Mouse (Mus musculus) intestine, postnatal 0 days (tissue): ENCODE results near the gene Npr1. TPM values are rescaled to one million over a fixed set of nuclear protein-coding genes. Genes with fewer than 3 reads are reported as not detected.

Experiments
- ATAC-seq: fragments of 200-750 bp; cut with Nextera tagmentation; 2 replicates; pipeline ENCODE4 v1.8.0; 2017; ENCODE audit warnings: mild to moderate bottlenecking, moderate TSS enrichment, moderate library complexity
- H3K27ac ChIP-seq: fragments of 300-500 bp; sonication (generic); 2 replicates; pipeline ENCODE4 v1.5.1; 2014; ENCODE audit warnings: mild to moderate bottlenecking, low read depth, low read length, moderate library complexity
- H3K27me3 ChIP-seq: fragments of 300-500 bp; sonication (generic); replicated peaks from 2 replicates; pipeline ENCODE4 v1.6.1; 2014; ENCODE audit warnings: low read length, mixed read lengths; ENCODE audit not compliant: control insufficient read depth, insufficient read depth
- H3K36me3 ChIP-seq: fragments of 300-500 bp; sonication (generic); 2 replicates; pipeline ENCODE4 v1.6.1; 2014; ENCODE audit warnings: mild to moderate bottlenecking, moderate library complexity; ENCODE audit not compliant: control insufficient read depth, insufficient read depth
- H3K4me1 ChIP-seq: fragments of 300-500 bp; sonication (generic); replicated peaks from 2 replicates; pipeline ENCODE4 v1.6.1; 2014; ENCODE audit warnings: antibody characterized with exemption, low read length, mixed read lengths; ENCODE audit not compliant: control insufficient read depth, insufficient read depth
- H3K4me2 ChIP-seq: fragments of 300-500 bp; sonication (generic); replicated peaks from 2 replicates; pipeline ENCODE4 v1.6.1; 2014; ENCODE audit warnings: low read depth, mild to moderate bottlenecking, moderate library complexity
- H3K4me3 ChIP-seq: fragments of 300-500 bp; sonication (generic); 2 replicates; pipeline ENCODE4 v1.5.1; 2014; ENCODE audit warnings: low read depth, low read length
- H3K9ac ChIP-seq: fragments of 300-500 bp; sonication (generic); 2 replicates; pipeline ENCODE4 v1.6.1; 2014; ENCODE audit warnings: mild to moderate bottlenecking, low read depth, low read length
- H3K9me3 ChIP-seq: fragments of 300-500 bp; sonication (generic); 2 replicates; pipeline ENCODE4 v1.6.1; 2016; ENCODE audit warnings: mixed run types; ENCODE audit not compliant: control insufficient read depth
- CTCF ChIP-seq: sonication (generic); IDR thresholded peaks from 2 replicates; pipeline ENCODE4 v1.5.1; 2016; ENCODE audit warnings: low read depth, mild to moderate bottlenecking, control low read depth, antibody characterized with exemption, moderate library complexity
- WGBS: fragments of 180-500 bp; shearing (Covaris S2); extraction: QIAGEN DNeasy Blood & Tissue Kit; methylation state at CpG from one replicate; pipeline ENCODE4 v1.1.7; 2014; 5-methylcytosine and 5-hydroxymethylcytosine counted together
- polyA plus RNA-seq: library from polyadenylated mRNA; unstranded; fragments of >200 nt; fragmentation: Nextera tagmentation; extraction: Ambion mirVana; gene quantifications from 2 replicates; pipeline ENCODE4 v1.2.1, GENCODE M21; 2015

Npr1 gene
- polyA plus RNA-seq, 1 experiment from 2014 or later, result 3.4 TPM

DNA sequence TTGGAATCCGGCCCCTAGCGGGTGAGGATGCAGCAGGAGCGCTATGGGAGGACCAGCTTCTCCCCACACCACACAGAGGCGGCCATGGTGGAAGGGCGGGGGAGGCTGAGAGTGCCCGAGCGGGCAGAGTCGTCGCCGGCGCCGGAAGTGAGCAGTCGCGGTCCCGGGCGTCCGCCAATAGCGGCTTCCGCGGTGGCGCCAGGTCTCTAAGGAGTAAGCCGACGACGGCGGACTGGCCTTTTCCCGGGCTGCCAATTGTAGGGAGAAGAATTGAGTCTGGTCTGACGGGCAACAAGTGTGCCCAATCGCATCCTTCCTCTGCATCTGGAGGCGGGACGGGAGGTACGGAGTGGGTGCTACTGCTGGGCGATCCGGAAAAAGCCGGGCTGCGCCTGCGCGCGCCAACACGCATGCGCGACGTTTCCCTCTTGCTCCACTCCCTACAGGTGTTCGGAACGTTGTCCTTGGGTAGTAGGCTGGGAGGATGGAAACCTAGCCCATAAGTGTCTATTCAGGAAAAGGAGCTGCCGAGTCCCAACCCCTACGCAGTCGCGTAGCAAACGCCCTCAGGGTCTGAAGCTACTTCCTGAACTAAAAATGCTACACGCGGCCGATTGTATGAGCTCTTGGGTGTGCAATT, 32.2 kb downstream of the Npr1 start, which contains the start of gene Ints3:
Ints3 (minus strand) TSS at position 242 of the 640 bp plus-strand sequence.
- Histone ChIP-seq H3K36me3 (no peaks in the 10 kb centered on the region), H3K27me3 (no peaks in the 10 kb centered on the region), H3K27ac (peak within 1 kb of the TSS; percentile 97), H3K4me3 (peak within 1 kb of the TSS; percentile 69), H3K9me3 (no peaks in the 10 kb centered on the region), H3K9ac (peak within 1 kb of the TSS; percentile 86), H3K4me2 (peak within 1 kb of the TSS; percentile 96), H3K4me1 (peaks cover 5% of the 10 kb centered on the region; the same call in 1 of the 2 replicates)
- WGBS, result under 1% methylated on average over 52 of the region's 52 CpGs
- TF ChIP-seq CTCF, result 0 out of 2 replicates have a peak, but pooled peaks have one; percentile 19
- ATAC-seq, result peak; percentile 100

DNA sequence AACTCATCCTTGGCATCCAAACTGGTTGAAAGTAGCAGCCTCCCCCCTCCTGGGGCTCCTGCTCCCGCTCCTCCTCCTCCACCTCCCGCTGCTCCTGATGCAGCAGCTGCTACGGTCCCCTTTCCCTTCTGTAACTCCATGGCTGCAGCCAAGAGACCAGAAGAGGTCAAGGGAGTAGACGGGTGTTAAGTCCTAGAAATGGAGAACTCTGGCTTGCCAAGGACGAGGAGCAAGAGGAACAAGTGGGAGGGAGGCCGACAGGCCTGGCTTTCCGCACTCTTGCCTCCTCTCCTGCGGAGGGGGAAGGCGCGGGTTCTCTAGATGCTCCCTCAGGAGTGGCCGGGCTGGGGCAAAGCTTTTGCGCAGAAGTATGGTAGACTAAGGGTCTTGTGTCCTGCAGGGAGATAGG, 32.9 kb downstream of the Npr1 start:
- TF ChIP-seq CTCF, result no peak
- H3K4me3 ChIP-seq, result peak overlapping the region; percentile 69
- WGBS, result 3% methylated on average over 12 of the region's 12 CpGs

DNA sequence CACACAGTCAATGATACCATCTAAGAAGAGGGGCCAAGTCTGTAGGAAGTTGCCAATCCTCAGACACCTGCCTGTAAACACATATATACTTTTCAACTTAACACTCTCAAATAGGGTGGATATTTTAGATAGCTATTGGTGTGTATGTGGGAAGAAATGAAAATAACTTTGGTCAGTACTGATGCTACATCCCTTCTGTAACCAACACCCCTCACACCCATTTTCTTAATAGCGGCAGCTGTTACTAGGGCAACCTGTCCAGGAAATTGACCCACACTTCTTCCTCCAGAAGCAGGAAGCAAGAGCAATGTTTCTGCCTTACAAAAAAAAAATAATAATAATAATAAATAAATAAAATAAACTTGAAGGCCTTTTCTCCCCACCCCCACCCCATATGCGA, 33.3 kb downstream of the Npr1 start:
- Histone ChIP-seq H3K27ac (0 out of 2 replicates have a peak overlapping the region, but pooled peaks have one; percentile 97), H3K4me2 (peak overlapping the region; percentile 96), H3K36me3 (no peaks in the 10 kb centered on the region), H3K4me3 (peak overlapping the region; percentile 69), H3K27me3 (no peaks in the 10 kb centered on the region), H3K4me1 (peaks cover 5% of the 10 kb centered on the region; the same call in 1 of the 2 replicates), H3K9me3 (no peaks in the 10 kb centered on the region), H3K9ac (peak overlapping the region; percentile 86; the same call in 1 of the 2 replicates)
- TF ChIP-seq CTCF, result no peak
- WGBS, result 10% methylated on average over 2 of the region's 2 CpGs
- no peak for ATAC-seq

More for the DNA sequence above, 32.9 kb downstream of the Npr1 start:
- no peaks in the 10 kb centered on the region for H3K9me3 ChIP-seq
- H3K36me3 ChIP-seq, result no peaks in the 10 kb centered on the region
- H3K9ac ChIP-seq, result peak overlapping the region; percentile 86
- ATAC-seq, result peak; percentile 11; the same call in 1 of the 2 replicates
- H3K4me1 ChIP-seq, result peaks cover 5% of the 10 kb centered on the region; the same call in 1 of the 2 replicates
- peak overlapping the region; percentile 97 for H3K27ac ChIP-seq
- peak overlapping the region; percentile 96 for H3K4me2 ChIP-seq
- no peaks in the 10 kb centered on the region for H3K27me3 ChIP-seq

DNA sequence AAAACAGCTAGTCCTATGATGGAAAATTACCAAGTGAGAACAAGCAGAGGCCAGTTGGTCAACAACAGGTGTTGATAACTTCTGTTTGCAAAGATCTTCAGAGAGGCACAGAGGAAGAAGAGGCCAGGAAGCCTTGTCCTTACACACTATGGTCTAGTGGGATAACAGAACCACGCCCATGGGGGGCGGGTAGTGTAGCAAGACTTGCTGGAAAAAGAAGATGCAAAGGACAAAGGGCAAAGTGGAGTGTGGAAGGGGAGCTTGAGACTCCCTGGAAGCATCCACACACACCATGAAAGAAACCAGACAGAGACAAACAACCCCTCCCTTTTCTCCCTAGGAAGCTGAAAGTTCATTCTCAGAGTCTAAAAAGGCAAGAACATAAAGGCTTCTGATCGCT, 36.1 kb downstream of the Npr1 start:
- no peaks in the 10 kb centered on the region for H3K9me3 ChIP-seq

DNA sequence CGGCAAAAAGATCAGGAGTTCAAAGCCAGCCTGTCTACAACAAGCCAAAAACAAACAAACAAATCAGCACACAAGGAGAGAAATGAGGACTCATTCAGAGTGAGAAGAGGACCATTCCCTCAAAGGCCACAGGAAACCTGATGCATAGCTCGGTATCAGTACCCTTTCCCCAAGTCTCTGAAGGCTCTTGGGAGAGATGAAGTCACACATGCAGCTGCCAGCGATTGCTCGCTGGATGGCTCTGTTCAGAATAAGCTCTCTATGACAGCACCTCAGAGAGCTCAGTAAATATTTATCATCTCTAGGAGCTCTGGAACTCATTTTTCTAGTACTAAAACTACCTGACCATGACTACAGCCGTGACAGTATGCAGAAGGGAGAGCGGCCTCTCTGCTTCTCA, 37.5 kb downstream of the Npr1 start:
- TF ChIP-seq CTCF, result no peak
- H3K4me3 ChIP-seq, result no peak overlapping the region
- H3K4me2 ChIP-seq, result no peak overlapping the region
- ATAC-seq, result no peak
- H3K36me3 ChIP-seq, result peaks cover 8% of the 10 kb centered on the region; the same call in 1 of the 2 replicates
- no peak overlapping the region for H3K9ac ChIP-seq
- H3K4me1 ChIP-seq, result peaks cover 5% of the 10 kb centered on the region; the same call in 1 of the 2 replicates
- H3K27ac ChIP-seq, result no peak overlapping the region
- H3K27me3 ChIP-seq, result no peaks in the 10 kb centered on the region
- no peaks in the 10 kb centered on the region for H3K9me3 ChIP-seq
- WGBS, result 72% methylated on average over 6 of the region's 6 CpGs

More for the DNA sequence above, 36.1 kb downstream of the Npr1 start:
- no peak overlapping the region for H3K4me3 ChIP-seq
- ATAC-seq, result no peak
- no peak overlapping the region for H3K9ac ChIP-seq
- no peak for TF ChIP-seq CTCF
- H3K4me2 ChIP-seq, result no peak overlapping the region
- H3K27me3 ChIP-seq, result no peaks in the 10 kb centered on the region
- no peaks in the 10 kb centered on the region for H3K36me3 ChIP-seq
- 61% methylated on average over 3 of the region's 3 CpGs for WGBS
- H3K27ac ChIP-seq, result no peak overlapping the region
- peaks cover 5% of the 10 kb centered on the region; the same call in 1 of the 2 replicates for H3K4me1 ChIP-seq

DNA sequence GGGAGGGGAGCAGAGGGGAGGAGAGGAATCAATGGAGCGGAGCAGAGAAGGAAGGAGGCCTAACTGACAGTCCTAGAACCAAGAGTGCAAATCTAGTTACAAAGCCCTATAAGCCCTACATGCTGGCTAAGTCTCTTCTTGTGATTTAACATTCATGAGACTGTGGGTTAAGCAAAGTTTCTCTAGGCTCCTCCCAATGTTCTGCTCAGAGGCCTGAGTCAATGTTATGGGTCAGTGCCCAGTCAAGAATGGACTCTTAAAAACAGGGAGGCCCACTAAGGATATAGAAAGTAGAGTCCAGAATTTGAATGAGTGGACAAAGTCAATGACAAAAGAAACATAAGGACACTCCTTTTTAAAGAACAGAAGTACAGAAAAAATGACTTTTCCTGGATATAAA, 38.1 kb downstream of the Npr1 start:
- no peak overlapping the region for H3K4me2 ChIP-seq
- H3K27ac ChIP-seq, result no peak overlapping the region
- peaks cover 11% of the 10 kb centered on the region for H3K36me3 ChIP-seq
- H3K4me1 ChIP-seq, result peaks cover 5% of the 10 kb centered on the region; the same call in 1 of the 2 replicates
- H3K4me3 ChIP-seq, result no peak overlapping the region
- ATAC-seq, result no peak
- WGBS, result 92% methylated on average over 1 of the region's 1 CpGs
- H3K9me3 ChIP-seq, result no peaks in the 10 kb centered on the region
- no peaks in the 10 kb centered on the region for H3K27me3 ChIP-seq
- H3K9ac ChIP-seq, result no peak overlapping the region
- TF ChIP-seq CTCF, result no peak
